ENCODE assay signal across 16 mouse cellular contexts in the genomic region with DNA sequence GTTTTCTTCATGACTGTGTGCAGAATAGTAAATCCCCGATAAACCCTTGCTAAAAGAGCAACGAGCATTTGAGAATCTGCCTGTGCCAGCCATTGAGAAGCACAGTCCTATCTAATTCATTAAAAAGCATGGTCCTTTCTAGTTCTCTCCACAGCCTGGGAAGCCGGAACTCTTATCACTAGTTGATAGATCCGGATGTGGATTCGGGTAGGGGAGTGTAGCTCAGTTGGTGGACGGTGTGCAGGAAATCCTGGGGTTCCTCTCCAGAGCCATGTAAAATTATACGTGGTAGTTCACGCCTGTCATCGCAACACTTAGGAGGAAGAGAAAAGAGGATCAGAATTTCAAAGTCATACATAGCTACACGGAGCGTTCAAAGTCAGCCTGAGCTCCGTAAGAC. TPM values are rescaled to one million over a fixed set of nuclear protein-coding genes. Genes with fewer than 3 reads are reported as not detected.
DNase-seq lines count a peak whose midpoint lies in the region; ATAC-seq lines count a peak whose summit lies in the region.
"Had no signal": no experiment of that assay in that cellular context is flagged by ENCODE, and none has a peak within 500 bp of the region (broad histone marks: within the 10 kb centered on the region; RNA-seq: fewer than 3 reads in every experiment).

No protein-coding gene starts in this region.

- H3K9ac ChIP-seq in heart, embryonic 16.5 days (ENCODE audit: low read length), result no peak overlapping the region
- H3K9ac ChIP-seq: intestine, embryonic 15.5 days; limb, embryonic 12.5 days had no signal

- intact Hi-C loops in heart, postnatal 14 days (cut with DNase I), result no loop called here

- H3K9me3 ChIP-seq in heart, embryonic 16.5 days (replicated peaks; ENCODE audit: control insufficient read depth, low read length), result no peaks in the 10 kb centered on the region
- H3K9me3 ChIP-seq: intestine, embryonic 15.5 days; limb, embryonic 12.5 days had no signal

- peak overlapping the region; percentile 48 for H3K27ac ChIP-seq in heart, embryonic 16.5 days (ENCODE audit: low read length)
- H3K27ac ChIP-seq in macrophage, result peak overlapping the region; percentile 94
- H3K27ac ChIP-seq: intestine, embryonic 15.5 days; limb, embryonic 12.5 days had no signal

- 41% methylated on average over 12 of the region's 12 CpGs for WGBS in heart, embryonic 16.5 days
- WGBS in macrophage (ENCODE audit: missing documents), result 8% methylated on average over 12 of the region's 12 CpGs

- H3K4me1 ChIP-seq in heart, embryonic 16.5 days (ENCODE audit: control insufficient read depth, insufficient read depth, low read length), result 0 out of 2 replicates have a peak, but pooled peaks cover 2% of the 10 kb centered on the region
- H3K4me1 ChIP-seq: intestine, embryonic 15.5 days; limb, embryonic 12.5 days had no signal

- H3K4me2 ChIP-seq in heart, embryonic 16.5 days (ENCODE audit: low read depth, low read length), result no peak overlapping the region
- H3K4me2 ChIP-seq: intestine, embryonic 15.5 days; limb, embryonic 12.5 days had no signal

- peak; percentile 34; the same call in 1 of the 2 replicates for ATAC-seq in heart, embryonic 16.5 days (replicated peaks; ENCODE audit: extremely low read depth, insufficient read depth, low FRiP score)
- ATAC-seq in CD4-positive, CD25-positive, alpha-beta regulatory T cell, adult 4 months, result peak; percentile 62
- ATAC-seq in common myeloid progenitor, adult 5-6 weeks (replicated peaks; ENCODE audit: low read depth, poor library complexity, severe bottlenecking), result peak; percentile 43
- ATAC-seq in monocyte, adult 5-6 weeks (replicated peaks; ENCODE audit: insufficient number of reproducible peaks, low FRiP score, low TSS enrichment, poor library complexity, severe bottlenecking), result no peak; the same call in 1 of the 2 replicates
- ATAC-seq: intestine, embryonic 15.5 days had no signal

- no peaks in the 10 kb centered on the region for H3K27me3 ChIP-seq in heart, embryonic 16.5 days (ENCODE audit: control insufficient read depth, insufficient read depth, low read length)
- H3K27me3 ChIP-seq: CH12.LX; intestine, embryonic 15.5 days; limb, embryonic 12.5 days had no signal

- H3K79me2 ChIP-seq in macrophage (ENCODE audit: inconsistent target), result no peaks in the 10 kb centered on the region

- H3K4me3 ChIP-seq in heart, embryonic 16.5 days (ENCODE audit: low read length), result no peak overlapping the region
- H3K4me3 ChIP-seq in macrophage (ENCODE audit: inconsistent target), result no peak overlapping the region
- H3K4me3 ChIP-seq: erythroblast, embryonic 14.5 days; intestine, embryonic 15.5 days; limb, embryonic 12.5 days had no signal

- no peak for DNase-seq in heart, postnatal 14 days
- DNase-seq in retina, postnatal 1 day, result no peak
- DNase-seq in gastrocnemius, postnatal 25 days, result no peak
- DNase-seq: adrenal gland, postnatal 36 days; cerebellum, adult 18-20 months; kidney, postnatal 10 days; layer of hippocampus, postnatal 36 days had no signal

- H3K36me3 ChIP-seq in heart, embryonic 16.5 days (ENCODE audit: control insufficient read depth, insufficient read depth), result no peaks in the 10 kb centered on the region
- H3K36me3 ChIP-seq in macrophage (ENCODE audit: inconsistent target), result no peaks in the 10 kb centered on the region
- H3K36me3 ChIP-seq: intestine, embryonic 15.5 days; limb, embryonic 12.5 days had no signal

RNA-seq across cellular contexts. Expression of a gene that starts 21.5 kb away (rescaled TPM):
- polyA plus RNA-seq in heart, embryonic 16.5 days (2015; fragmentation: Nextera tagmentation; extraction: Ambion mirVana), result 88.9 and 92.1 TPM in 2 replicates
- total RNA-seq in heart, postnatal 14 days (2021), result 100 to 1,000 TPM in 1 of 2 experiments, 10 to 100 TPM in 1; 99.1 to 105 TPM
- 100 to 1,000 TPM; 195 to 238 TPM for polyA plus RNA-seq in CD4-positive, CD25-positive, alpha-beta regulatory T cell, adult 4 months (2017; shearing (Covaris generic))
- 3.5 and 8.3 TPM in 2 replicates for total RNA-seq in common myeloid progenitor, adult 5-6 weeks (2017)
- 10 to 100 TPM in 13 of 26 experiments, 1 to 10 TPM in 13; 1.4 to 26.4 (median 9.4) TPM for total RNA-seq in macrophage (2018; cell fraction: chromatin; rRNA removed)
- total RNA-seq in macrophage (2018; cell fraction: cytosol; rRNA removed), result 10 to 100 TPM in 18 of 26 experiments, 1 to 10 TPM in 8; 4.0 to 71.2 (median 27.5) TPM
- total RNA-seq in macrophage (2018; cell fraction: nucleus; rRNA removed), result 10 to 100 TPM in 17 of 26 experiments, 1 to 10 TPM in 9; 3.9 to 70.1 (median 22.0) TPM
- 25.2 to 65.7 TPM (median 58.6 TPM) in 3 replicates for polyA plus RNA-seq in macrophage (2018)
- total RNA-seq in gastrocnemius, postnatal 25 days (2021), result 10 to 100 TPM; 17.0 to 18.8 TPM
- 37.8 to 51.4 TPM (median 40.3 TPM) in 3 replicates for total RNA-seq in monocyte, adult 5-6 weeks (2017)
- polyA plus RNA-seq: erythroblast, embryonic 14.5 days had no signal
